Mouse (Mus musculus) testis, postnatal 14 days (tissue): ENCODE measurements around the gene Olfr598.
"Not testable (repeated sequence)": the region's sequence is repeated elsewhere in the genome, so short reads cannot be mapped to it uniquely, and the experiment has no call there.

Experiments
- DNase-seq: peaks from one replicate; pipeline ENCODE4 v3.0.0; 2021; ENCODE audit warnings: low spot score

The Olfr598 gene

DNA sequence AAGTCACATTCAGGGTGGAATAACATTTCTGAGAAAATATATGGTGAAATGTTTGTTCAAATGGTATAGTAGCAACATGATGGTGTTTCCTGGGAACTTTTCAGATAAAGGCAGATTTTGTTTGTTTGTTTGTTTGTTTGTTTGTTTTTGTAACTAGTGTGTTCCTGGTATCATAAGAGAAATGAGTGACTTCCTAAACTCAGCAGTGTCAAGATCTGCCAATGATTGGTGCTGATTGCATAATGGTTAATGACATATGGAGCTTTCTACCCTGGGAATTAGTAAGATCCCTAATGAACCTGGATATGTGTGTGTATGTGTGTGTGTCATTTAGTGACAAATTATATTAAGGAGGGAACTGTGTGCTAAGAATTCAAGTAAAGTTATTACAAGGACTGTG lies at the start of gene Olfr598:
Olfr598 (plus strand) TSS at position 301 of the 400 bp plus-strand sequence.
- no peak for DNase-seq

DNA sequence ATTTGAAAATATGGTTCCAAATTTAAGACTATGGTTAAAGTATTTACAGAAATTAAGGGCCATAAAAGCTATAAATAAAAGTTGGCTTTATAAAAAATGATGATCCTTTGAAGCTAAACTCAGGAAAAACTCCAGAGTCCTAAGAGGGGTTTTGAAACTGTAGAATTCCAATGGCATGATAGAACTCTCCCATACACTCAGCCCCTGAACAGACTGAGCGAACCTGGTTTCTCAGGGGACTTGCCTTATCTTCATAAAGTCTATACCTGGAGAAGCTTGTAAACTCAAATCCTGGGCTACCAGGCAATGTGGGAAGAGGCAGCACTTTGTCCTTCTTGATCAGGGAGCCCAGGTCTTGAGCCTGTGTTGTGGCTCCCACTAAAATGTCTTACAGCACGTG lies 18.0 kb upstream of the Olfr598 start, which contains the start of gene Olfr596:
Olfr596 (plus strand) TSS at position 301 of the 400 bp plus-strand sequence.
- not testable (repeated sequence) for DNase-seq

GRCm38 (mm10) chr7:103316015-103316414 lies 7.4 kb upstream of the Olfr598 start, which contains the start of gene Olfr597:
Gene Olfr597 (plus strand): TSS chr7:103316315.
- DNase-seq = not testable (repeated sequence)

DNA sequence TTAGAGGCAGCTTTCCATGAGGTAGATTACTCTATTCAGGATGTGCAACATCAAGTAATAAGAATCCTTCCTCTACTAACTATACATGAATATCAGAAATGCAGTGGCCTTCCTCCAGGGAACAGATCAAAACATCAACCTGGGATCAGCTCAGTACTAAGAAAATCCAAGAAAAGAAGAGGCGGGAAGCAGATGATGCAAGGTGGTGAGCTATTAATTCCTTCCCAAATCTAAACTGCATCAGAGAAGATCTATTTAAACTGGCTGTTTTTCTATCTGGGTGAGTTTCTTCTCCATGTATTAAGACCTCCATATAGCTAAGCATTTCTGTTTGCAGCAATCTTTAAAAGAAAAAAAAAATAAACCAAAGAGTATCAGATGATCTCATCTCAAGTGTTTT lies 12.2 kb downstream of the Olfr598 start, which contains the start of gene Olfr599:
Olfr599 (plus strand) TSS at position 301 of the 400 bp plus-strand sequence.
- DNase-seq = no peak

GRCm38 (mm10) chr7:103349569-103349968 lies 26.2 kb downstream of the Olfr598 start, which contains the start of gene Olfr600:
Gene Olfr600 (minus strand): TSS chr7:103349669.
- DNase-seq = no peak

GRCm38 (mm10) chr7:103362555-103362954 lies 39.2 kb downstream of the Olfr598 start, which contains the start of gene Olfr601:
Gene Olfr601 (minus strand): TSS chr7:103362655.
- no peak for DNase-seq
